ENCODE assay signal across 9 mouse cellular contexts in the genomic region with DNA sequence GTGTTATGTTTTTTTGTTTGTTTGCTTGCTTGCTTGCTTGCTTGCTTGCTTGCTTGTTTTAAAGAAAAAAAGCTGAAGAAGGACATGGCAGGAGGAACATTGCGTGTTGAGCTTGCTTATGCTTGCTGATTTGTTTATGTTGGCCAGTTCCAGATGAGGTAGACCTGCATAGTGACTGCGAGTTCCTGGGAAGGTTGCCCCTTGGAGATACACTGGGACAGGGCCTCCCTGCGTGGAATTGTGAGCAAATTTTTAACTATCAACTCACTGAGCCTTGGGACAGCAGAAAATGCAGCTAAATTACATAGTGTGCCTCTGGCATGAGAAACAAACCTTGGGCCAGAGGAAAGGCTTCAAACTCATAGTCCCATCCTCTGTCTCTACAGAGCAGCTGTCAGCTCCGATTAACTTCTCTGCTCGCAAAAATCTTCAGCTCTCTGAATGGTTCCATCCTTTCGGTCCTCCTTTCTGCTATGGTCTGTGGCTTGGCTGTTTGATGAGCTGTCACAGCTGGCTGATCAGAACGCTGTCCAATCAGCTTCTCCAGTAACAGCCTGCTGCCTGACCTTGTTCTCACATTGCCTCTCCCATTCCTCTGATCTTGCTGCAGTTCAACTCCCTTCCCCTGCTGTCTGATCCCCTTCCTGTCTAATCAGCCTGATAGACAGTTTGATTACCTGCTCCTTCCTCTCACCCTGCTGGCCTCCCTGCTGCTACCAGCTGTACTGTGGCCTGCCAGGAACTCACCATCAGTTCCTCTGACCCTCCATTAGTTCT.
DNase-seq lines count a peak whose midpoint lies in the region; ATAC-seq and TF ChIP-seq lines count a peak whose summit lies in the region.
"Had no signal": no experiment of that assay in that cellular context is flagged by ENCODE, and none has a peak within 500 bp of the region (broad histone marks: within the 10 kb centered on the region; RNA-seq: fewer than 3 reads in every experiment).

No protein-coding gene starts in this region.

- no peak overlapping the region for H3K9ac ChIP-seq in kidney, postnatal 0 days (ENCODE audit: low read depth, low read length)
- H3K9ac ChIP-seq in limb, embryonic 12.5 days (replicated peaks): no peak overlapping the region
- no peak overlapping the region for H3K9ac ChIP-seq in neural tube, embryonic 13.5 days
- H3K9ac ChIP-seq: liver, embryonic 15.5 days had no signal

- DNase-seq in kidney, postnatal 0 days (ENCODE audit: low spot score): peak; percentile 95
- no peak for DNase-seq in kidney, postnatal 36 days
- peak; percentile 18 for DNase-seq in forebrain, embryonic 10.5 days (ENCODE audit: extremely low spot score, low spot score)
- DNase-seq in ovary, postnatal 14 days (ENCODE audit: low spot score): no peak
- no peak for DNase-seq in right cerebral cortex, postnatal 14 days
- no peak for DNase-seq in frontal cortex, postnatal 14 days (ENCODE audit: low spot score in 2 of 2)

- H3K27me3 ChIP-seq in kidney, postnatal 0 days (ENCODE audit: insufficient read depth, low read length): no peaks in the 10 kb centered on the region
- H3K27me3 ChIP-seq in forebrain, embryonic 10.5 days (ENCODE audit: poor library complexity, severe bottlenecking): no peaks in the 10 kb centered on the region
- H3K27me3 ChIP-seq in limb, embryonic 12.5 days: no peaks in the 10 kb centered on the region
- no peaks in the 10 kb centered on the region for H3K27me3 ChIP-seq in neural tube, embryonic 13.5 days
- H3K27me3 ChIP-seq: liver, embryonic 15.5 days had no signal

- H3K27ac ChIP-seq in kidney, postnatal 0 days: peak overlapping the region; percentile 33; the same call in 1 of the 2 replicates
- H3K27ac ChIP-seq in forebrain, embryonic 10.5 days: no peak overlapping the region
- H3K27ac ChIP-seq in limb, embryonic 12.5 days: no peak overlapping the region
- no peak overlapping the region for H3K27ac ChIP-seq in neural tube, embryonic 13.5 days (replicated peaks)
- H3K27ac ChIP-seq: liver, embryonic 15.5 days had no signal

- H3K4me1 ChIP-seq in kidney, postnatal 0 days (replicated peaks; ENCODE audit: insufficient read depth, low read length): no peaks in the 10 kb centered on the region
- H3K4me1 ChIP-seq in forebrain, embryonic 10.5 days: peaks cover 14% of the 10 kb centered on the region
- no peaks in the 10 kb centered on the region; the same call in 1 of the 2 replicates for H3K4me1 ChIP-seq in limb, embryonic 12.5 days (replicated peaks)
- H3K4me1 ChIP-seq in neural tube, embryonic 13.5 days (replicated peaks): peaks cover 15% of the 10 kb centered on the region
- H3K4me1 ChIP-seq: liver, embryonic 15.5 days had no signal

- H3K4me3 ChIP-seq in kidney, postnatal 0 days (replicated peaks; ENCODE audit: low read depth, low read length): no peak overlapping the region
- no peak overlapping the region for H3K4me3 ChIP-seq in forebrain, embryonic 10.5 days
- H3K4me3 ChIP-seq in limb, embryonic 12.5 days (replicated peaks): no peak overlapping the region
- no peak overlapping the region for H3K4me3 ChIP-seq in neural tube, embryonic 13.5 days
- H3K4me3 ChIP-seq: liver, embryonic 15.5 days had no signal

- peak; percentile 97 for ATAC-seq in kidney, postnatal 0 days (replicated peaks; ENCODE audit: low FRiP score, low read depth)
- ATAC-seq in limb, embryonic 12.5 days (ENCODE audit: insufficient number of reproducible peaks, insufficient read depth, low FRiP score, low TSS enrichment, low read depth): peak; percentile 88
- peak; percentile 59; the same call in 1 of the 2 replicates for ATAC-seq in neural tube, embryonic 13.5 days (ENCODE audit: low read depth)

- WGBS in kidney, postnatal 0 days: 5% methylated on average over 7 of the region's 7 CpGs
- 41% methylated on average over 7 of the region's 7 CpGs for WGBS in forebrain, embryonic 10.5 days
- 25% methylated on average over 7 of the region's 7 CpGs for WGBS in limb, embryonic 12.5 days
- WGBS in neural tube, embryonic 13.5 days: 38% methylated on average over 7 of the region's 7 CpGs

- no peaks in the 10 kb centered on the region for H3K9me3 ChIP-seq in kidney, postnatal 0 days (replicated peaks; ENCODE audit: low read length)
- no peaks in the 10 kb centered on the region for H3K9me3 ChIP-seq in forebrain, embryonic 10.5 days
- no peaks in the 10 kb centered on the region for H3K9me3 ChIP-seq in limb, embryonic 12.5 days
- H3K9me3 ChIP-seq in neural tube, embryonic 13.5 days: no peaks in the 10 kb centered on the region
- H3K9me3 ChIP-seq: liver, embryonic 15.5 days had no signal

- H3K4me2 ChIP-seq in kidney, postnatal 0 days (ENCODE audit: low read length): peak overlapping the region; percentile 10; the same call in 1 of the 2 replicates
- no peak overlapping the region for H3K4me2 ChIP-seq in limb, embryonic 12.5 days
- 0 out of 2 replicates have a peak overlapping the region, but pooled peaks have one; percentile 1 for H3K4me2 ChIP-seq in neural tube, embryonic 13.5 days
- H3K4me2 ChIP-seq: liver, embryonic 15.5 days had no signal

- no peaks in the 10 kb centered on the region for H3K36me3 ChIP-seq in kidney, postnatal 0 days (ENCODE audit: insufficient read depth, low read length)
- H3K36me3 ChIP-seq in forebrain, embryonic 10.5 days (replicated peaks): no peaks in the 10 kb centered on the region
- H3K36me3 ChIP-seq in limb, embryonic 12.5 days: no peaks in the 10 kb centered on the region
- H3K36me3 ChIP-seq in neural tube, embryonic 13.5 days: no peaks in the 10 kb centered on the region
- H3K36me3 ChIP-seq: liver, embryonic 15.5 days had no signal

- no peak for TF ChIP-seq CTCF in kidney, postnatal 0 days (IDR thresholded peaks at IDR 0.05; ENCODE audit: low read depth)

Comparison
In these comparisons a context has a peak if more than half of its experiments do, and no peak if none do; other contexts are left out.
1. DNase-seq: peak in kidney, postnatal 0 days (single experiment) and forebrain, embryonic 10.5 days (single experiment); none in kidney, postnatal 36 days (0 of 2), ovary, postnatal 14 days (single experiment), right cerebral cortex, postnatal 14 days (single experiment) and frontal cortex, postnatal 14 days (0 of 2).
2. Peak in every context shown above with its lines, with median percentiles within 50 percentile points of each other: ATAC-seq.